Mouse (Mus musculus): ENCODE measurements around the gene Cry2. TPM values are rescaled to one million over a fixed set of nuclear protein-coding genes. Genes with fewer than 3 reads are reported as not detected.

Cry2 gene
- 6.8 TPM for polyA plus RNA-seq (2015; fragmentation: Illumina TruSeq; extraction: RNeasy Lipid Tissue Mini Kit (QIAGEN cat#74804); ENCODE audit: insufficient read depth, low replicate concordance)

DNA sequence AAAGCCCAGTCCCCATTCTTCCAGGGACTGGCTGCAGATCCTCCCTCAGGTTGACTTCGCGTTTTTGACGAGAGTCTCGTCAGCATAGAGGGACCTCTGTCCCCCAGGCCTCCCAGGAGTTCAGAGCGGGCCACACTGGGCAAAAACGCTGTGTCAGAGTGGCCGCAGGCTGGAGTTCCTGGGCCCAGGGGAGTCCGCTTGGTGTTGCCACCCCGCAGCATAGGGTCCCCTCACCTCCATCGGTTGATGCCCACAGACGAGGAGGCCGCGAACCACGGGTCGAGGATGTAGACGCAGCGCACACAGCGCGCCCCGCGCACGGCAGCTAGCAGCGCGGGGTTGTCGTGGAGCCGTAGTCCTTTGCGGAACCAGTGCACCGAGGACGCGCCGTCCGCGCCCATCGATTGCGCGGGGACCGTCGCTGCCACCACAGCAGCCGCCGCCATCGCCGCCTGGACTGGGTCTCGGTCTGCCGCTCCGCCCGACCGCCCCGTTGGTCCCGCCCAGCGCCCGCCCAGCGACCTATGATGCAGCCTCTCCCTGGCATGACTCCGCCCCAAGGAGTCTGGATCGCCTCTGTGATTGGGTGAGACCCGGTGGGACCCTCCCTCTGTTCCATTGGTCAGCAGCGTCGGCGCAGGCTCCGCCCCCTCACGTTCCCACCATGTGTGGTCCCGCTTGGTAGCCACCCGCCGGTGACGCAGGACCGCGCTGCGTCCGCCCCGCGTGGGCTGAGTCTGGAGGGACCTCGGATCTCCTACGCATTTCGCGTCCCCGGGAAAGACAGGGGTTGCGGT is at the start of gene Cry2:
Gene Cry2, minus strand, starts transcription at position 466 of the 797 bp plus-strand sequence.

DNA sequence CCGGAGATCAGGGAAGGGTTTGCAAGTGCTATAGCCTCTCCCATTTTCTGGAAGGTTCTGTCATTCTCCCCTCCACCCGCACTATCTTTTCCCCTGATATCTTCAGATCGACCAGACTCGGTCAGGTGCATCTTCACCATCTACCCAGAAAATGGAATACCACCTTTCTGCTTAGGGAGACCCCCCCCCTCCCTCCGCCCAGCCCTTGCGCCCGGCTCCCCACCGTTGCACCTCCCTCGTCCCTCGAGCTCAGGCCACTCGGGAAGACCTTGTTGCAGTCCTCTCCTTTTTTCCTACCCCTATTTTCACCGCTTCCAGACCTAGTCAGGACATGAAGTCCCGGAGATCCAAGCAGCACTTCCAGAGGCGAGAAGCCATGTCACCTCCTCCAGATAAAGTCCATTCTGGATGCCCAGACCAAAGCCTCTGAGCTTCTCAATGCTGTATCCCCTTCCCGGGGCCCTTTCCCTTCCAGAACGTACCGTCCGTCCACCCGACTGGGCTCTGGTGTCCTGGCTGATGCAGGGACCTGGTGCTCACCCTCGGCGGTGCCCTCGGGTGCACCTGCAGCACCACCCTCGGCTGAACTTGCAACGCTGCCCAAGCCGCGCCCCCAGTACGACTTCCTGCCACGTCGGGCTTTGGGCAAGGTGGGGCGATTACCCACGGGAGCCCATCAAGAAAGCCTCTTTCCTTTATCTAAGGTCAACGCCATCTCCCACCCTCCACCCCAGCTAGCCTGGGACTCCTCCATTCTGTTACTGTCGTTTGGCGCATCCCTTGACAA is 26.3 kb upstream of the Cry2 start, which contains the start of gene Slc35c1:
Gene Slc35c1, minus strand, starts transcription at position 618 of the 787 bp plus-strand sequence.

DNA sequence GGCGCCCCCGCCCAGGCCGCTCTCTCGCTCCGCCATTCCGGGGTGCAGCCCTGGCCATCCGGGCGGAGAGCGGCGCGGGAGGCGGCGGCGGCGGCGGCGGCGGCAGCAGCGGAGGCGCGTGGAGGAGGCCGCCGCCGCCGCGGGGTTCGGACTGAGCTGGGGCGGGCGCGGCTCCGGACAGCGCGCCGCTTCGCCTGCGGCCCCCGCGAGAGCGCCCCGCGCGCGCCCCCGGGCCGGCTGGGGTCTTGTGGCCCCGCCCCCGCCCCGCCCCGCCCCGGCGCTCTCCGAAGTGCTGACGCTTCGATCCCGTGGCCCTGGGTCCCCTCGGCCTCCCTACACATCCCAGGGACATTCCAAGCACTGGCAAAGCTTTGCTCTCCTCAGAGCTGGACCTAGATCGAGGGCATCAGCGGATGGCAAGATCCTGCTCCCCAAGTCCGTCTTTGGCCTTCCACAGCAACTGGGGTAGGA is 32.7 kb downstream of the Cry2 start, which contains the start of gene Mapk8ip1:
Gene Mapk8ip1, minus strand, starts transcription at position 173 of the 471 bp plus-strand sequence.

DNA sequence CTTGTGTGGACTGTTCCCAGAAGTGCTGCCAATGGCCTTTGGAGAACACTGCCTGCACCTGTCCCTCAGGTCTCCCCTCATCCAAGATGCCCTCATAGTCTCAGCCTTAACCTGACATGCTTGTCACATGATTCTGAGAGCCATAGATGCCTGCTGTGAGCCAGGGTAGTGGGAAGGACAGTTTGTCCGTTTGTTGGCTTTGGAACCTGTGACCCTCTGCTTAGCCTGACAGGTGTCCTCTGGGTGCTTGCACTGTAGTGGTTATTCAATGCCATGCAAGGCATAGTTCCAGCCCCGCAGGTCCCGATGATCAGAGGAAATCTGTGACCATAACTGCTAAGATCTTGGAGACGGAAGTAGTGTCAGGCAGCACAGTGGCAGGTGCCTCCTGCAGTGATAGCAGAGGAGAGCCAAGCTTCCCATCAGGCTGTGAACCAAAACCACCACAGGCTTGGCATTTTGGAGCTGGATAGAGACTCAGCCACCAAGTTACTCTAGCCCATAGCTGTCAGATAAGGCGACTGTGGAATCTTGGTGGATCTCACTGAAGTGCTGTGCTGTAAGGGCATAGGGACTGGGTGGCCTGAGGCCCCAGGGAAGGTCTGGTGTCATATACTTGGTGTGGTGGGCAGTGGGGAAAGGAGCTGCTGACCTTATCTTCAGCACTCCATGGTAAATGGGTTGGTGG is 51.8 kb downstream of the Cry2 start, which contains the start of gene 1700029I15Rik:
Gene 1700029I15Rik, plus strand, starts transcription at position 638 of the 688 bp plus-strand sequence.

DNA sequence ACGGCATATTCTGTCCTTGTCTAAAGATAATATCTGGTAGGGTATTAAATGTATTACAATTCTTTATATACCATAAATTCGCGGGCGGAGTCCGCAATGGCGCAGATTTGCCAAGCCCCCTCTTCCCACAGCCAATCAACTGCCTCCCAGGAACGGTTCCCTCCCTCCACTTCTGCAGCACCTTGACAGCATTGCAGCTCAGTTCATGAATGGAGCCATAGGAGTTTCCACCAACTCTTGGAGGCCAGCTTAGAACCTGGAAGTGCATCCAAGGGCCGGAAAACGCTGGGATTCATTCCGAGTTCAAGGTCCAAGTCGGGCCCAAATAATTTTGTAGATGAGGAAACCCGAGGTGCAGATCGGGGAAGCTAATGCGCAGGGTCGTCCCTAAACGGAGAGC is 59.3 kb downstream of the Cry2 start, which contains the start of the genes Pex16 and Large2:
Gene Pex16, plus strand, starts transcription at position 163 of the 400 bp plus-strand sequence.
Gene Large2, minus strand, starts transcription at position 356 of the 400 bp plus-strand sequence.

Other genes with a start within 250 kb of the Cry2 start
- gene Pex16, start 59.4 kb downstream of the Cry2 start, polyA plus RNA-seq (2015; fragmentation: Illumina TruSeq; extraction: RNeasy Lipid Tissue Mini Kit (QIAGEN cat#74804); ENCODE audit: insufficient read depth, low replicate concordance), result 8.1 TPM
- gene Large2, start 59.2 kb downstream of the Cry2 start, polyA plus RNA-seq (2015; fragmentation: Illumina TruSeq; extraction: RNeasy Lipid Tissue Mini Kit (QIAGEN cat#74804); ENCODE audit: insufficient read depth, low replicate concordance), result 0.23 TPM
- gene 1700029I15Rik, start 51.5 kb downstream of the Cry2 start, polyA plus RNA-seq (2015; fragmentation: Illumina TruSeq; extraction: RNeasy Lipid Tissue Mini Kit (QIAGEN cat#74804); ENCODE audit: insufficient read depth, low replicate concordance), result 2.9 TPM
- gene Mapk8ip1, start 32.8 kb downstream of the Cry2 start, polyA plus RNA-seq (2015; fragmentation: Illumina TruSeq; extraction: RNeasy Lipid Tissue Mini Kit (QIAGEN cat#74804); ENCODE audit: insufficient read depth, low replicate concordance), result 1.6 TPM
- 35.4 TPM for gene Slc35c1, start 26.5 kb upstream of the Cry2 start, polyA plus RNA-seq (2015; fragmentation: Illumina TruSeq; extraction: RNeasy Lipid Tissue Mini Kit (QIAGEN cat#74804); ENCODE audit: insufficient read depth, low replicate concordance)
- 7.2 TPM for gene Chst1, start 165.7 kb upstream of the Cry2 start, polyA plus RNA-seq (2015; fragmentation: Illumina TruSeq; extraction: RNeasy Lipid Tissue Mini Kit (QIAGEN cat#74804); ENCODE audit: insufficient read depth, low replicate concordance)

Data from spleen, adult 10 weeks (tissue).